Mouse (Mus musculus) midbrain, embryonic 15.5 days (tissue): ENCODE results near the gene Adpgk. TPM values are rescaled to one million over a fixed set of nuclear protein-coding genes. Genes with fewer than 3 reads are reported as not detected.

Experiments
- ATAC-seq: fragments of 200-750 bp; cut with Nextera tagmentation; replicated peaks from 2 replicates; pipeline ENCODE4 v1.8.0; 2017; ENCODE audit warnings: moderate TSS enrichment
- H3K27ac ChIP-seq: fragments of 300-500 bp; sonication (generic); 2 replicates; pipeline ENCODE4 v1.5.1; 2015; ENCODE audit warnings: mild to moderate bottlenecking, inconsistent platforms
- H3K27me3 ChIP-seq: fragments of 300-500 bp; sonication (generic); replicated peaks from 2 replicates; pipeline ENCODE4 v1.6.1; 2015; ENCODE audit warnings: inconsistent platforms
- H3K36me3 ChIP-seq: fragments of 300-500 bp; sonication (generic); replicated peaks from 2 replicates; pipeline ENCODE4 v1.6.1; 2015; ENCODE audit warnings: inconsistent platforms
- H3K4me1 ChIP-seq: fragments of 300-500 bp; sonication (generic); 2 replicates; pipeline ENCODE4 v1.6.1; 2015; ENCODE audit warnings: inconsistent platforms
- H3K4me2 ChIP-seq: fragments of 300-500 bp; sonication (generic); 2 replicates; pipeline ENCODE4 v1.6.1; 2015; ENCODE audit warnings: inconsistent platforms, mild to moderate bottlenecking, moderate library complexity
- H3K4me3 ChIP-seq: fragments of 300-500 bp; sonication (generic); 2 replicates; pipeline ENCODE4 v1.5.1; 2015; ENCODE audit warnings: mild to moderate bottlenecking, inconsistent platforms
- H3K9ac ChIP-seq: fragments of 300-500 bp; sonication (generic); 2 replicates; pipeline ENCODE4 v1.6.1; 2015; ENCODE audit warnings: mild to moderate bottlenecking, inconsistent platforms
- H3K9me3 ChIP-seq: fragments of 300-500 bp; sonication (generic); 2 replicates; pipeline ENCODE4 v1.6.1; 2016; ENCODE audit warnings: inconsistent platforms
- WGBS: fragments of 180-500 bp; shearing (Covaris S2); methylation state at CpG from one replicate; pipeline ENCODE4 v1.1.7; 2015; ENCODE audit warnings: mixed read lengths; 5-methylcytosine and 5-hydroxymethylcytosine counted together
- polyA plus RNA-seq: library from polyadenylated mRNA; unstranded; fragments of >200 nt; fragmentation: Nextera tagmentation; extraction: Ambion mirVana; gene quantifications from 2 replicates; pipeline ENCODE4 v1.2.1, GENCODE M21; 2015

The Adpgk gene
- polyA plus RNA-seq, 1 experiment from 2014 or later: 23.5 TPM

DNA sequence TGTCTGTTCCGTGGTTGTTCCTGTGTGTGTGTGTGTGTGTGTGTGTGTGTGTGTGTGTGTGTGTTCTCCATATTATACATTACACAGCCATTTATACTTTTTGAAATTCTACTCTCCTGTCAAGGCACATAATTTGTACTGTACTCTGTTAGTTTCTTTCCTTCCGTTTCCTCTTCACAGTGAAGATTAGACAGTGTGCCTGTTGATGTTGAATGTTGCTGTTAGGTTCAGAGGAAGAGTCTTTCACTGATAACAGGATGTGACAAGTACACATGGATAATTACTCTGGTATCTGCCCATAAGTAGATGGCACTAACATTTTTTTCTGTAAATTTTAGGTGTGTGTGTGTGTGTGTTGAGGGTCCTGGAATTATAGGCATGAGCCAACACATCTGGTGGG lies 5.1 kb downstream of the Adpgk start:
- Histone ChIP-seq H3K4me2 (no peak overlapping the region), H3K4me1 (peaks cover 13% of the 10 kb centered on the region), H3K9me3 (no peaks in the 10 kb centered on the region), H3K36me3 (no peaks in the 10 kb centered on the region; the same call in 1 of the 2 replicates), H3K27ac (no peak overlapping the region), H3K4me3 (no peak overlapping the region), H3K9ac (no peak overlapping the region), H3K27me3 (no peaks in the 10 kb centered on the region)
- no peak for ATAC-seq
- WGBS: 90% methylated on average over 2 of the region's 2 CpGs

DNA sequence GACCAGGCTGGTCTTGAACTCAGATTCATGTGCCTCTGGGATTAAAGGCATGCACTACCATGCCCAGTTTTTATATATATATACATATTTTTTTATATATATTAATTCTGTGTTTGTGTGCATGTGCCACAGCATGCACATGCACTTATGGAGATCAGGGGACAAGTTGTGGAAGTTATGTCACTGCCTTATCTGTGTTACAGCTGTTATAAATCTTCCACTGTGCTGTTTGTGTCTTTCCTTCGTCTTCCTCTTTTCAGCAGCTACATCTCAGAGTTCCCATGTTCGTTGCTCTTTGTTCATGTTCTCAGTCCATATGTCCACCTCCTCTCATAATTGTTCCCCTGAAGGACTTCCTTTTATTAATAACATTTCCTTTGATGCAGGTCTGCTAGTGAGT lies 16.5 kb downstream of the Adpgk start:
- peaks cover 10% of the 10 kb centered on the region for H3K36me3 ChIP-seq
- H3K9me3 ChIP-seq: no peaks in the 10 kb centered on the region
- no peak overlapping the region for H3K4me3 ChIP-seq
- 96% methylated on average over 2 of the region's 2 CpGs for WGBS
- no peak overlapping the region for H3K27ac ChIP-seq
- no peak overlapping the region for H3K9ac ChIP-seq
- H3K4me1 ChIP-seq: no peaks in the 10 kb centered on the region
- no peak for ATAC-seq
- no peak overlapping the region for H3K4me2 ChIP-seq
- no peaks in the 10 kb centered on the region for H3K27me3 ChIP-seq

DNA sequence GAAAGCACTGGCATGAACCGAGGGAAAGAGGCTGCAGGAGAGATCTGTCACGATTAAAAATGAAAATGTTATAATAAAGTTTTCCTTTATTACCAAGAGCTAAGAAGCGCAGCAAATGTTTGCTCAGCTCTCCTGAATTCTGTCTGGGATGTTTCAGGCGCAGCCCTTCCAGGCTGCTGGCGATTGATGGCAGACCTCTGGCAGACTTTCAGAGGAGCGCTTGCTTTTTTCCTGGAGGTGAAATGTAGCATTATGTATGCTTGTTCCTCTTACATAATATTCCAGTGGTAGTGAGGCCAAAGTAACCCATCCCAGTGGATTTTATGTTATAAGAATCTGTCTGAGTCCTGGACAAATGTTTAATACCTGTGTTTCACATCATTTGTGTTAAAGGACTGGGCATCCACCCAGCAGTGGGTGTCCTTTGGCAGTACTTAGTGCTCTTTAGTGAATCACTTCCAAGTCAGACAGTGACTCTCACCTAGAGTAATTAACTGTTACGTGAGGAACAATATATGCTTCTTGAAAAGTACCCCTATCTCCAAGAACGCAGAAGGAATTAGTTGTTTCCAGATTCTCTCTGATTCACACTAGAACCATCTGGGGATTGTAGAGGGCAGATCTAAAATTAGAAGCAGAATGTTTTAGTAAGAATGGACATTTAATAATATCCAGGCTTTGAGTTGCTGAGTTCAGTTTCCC lies 19.4 kb downstream of the Adpgk start:
- Histone ChIP-seq H3K27me3 (no peaks in the 10 kb centered on the region), H3K9me3 (no peaks in the 10 kb centered on the region), H3K9ac (no peak overlapping the region), H3K36me3 (peaks cover 26% of the 10 kb centered on the region), H3K4me1 (no peaks in the 10 kb centered on the region), H3K4me2 (no peak overlapping the region), H3K27ac (no peak overlapping the region), H3K4me3 (no peak overlapping the region)
- no peak for ATAC-seq
- WGBS: 90% methylated on average over 8 of the region's 8 CpGs

DNA sequence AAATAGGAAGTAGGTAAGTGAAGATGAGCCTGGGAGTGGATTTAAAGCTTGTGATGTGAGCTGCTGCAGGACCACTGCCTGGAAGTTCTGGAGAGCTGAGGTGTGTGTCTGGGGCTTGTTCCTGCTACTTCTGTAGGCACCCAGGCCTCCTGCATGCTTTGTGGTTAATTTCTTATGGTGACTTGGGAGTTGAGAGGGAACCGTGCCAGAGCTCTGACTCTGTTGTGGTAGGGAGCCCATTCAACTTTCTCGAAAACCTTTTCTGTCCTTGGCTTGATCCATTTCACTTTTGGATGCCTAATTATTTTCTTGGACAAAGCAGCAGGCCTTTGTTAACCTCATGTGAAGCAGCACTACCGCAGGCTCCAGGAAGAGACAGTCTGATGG lies 19.9 kb downstream of the Adpgk start:
- Histone ChIP-seq H3K36me3 (peaks cover 26% of the 10 kb centered on the region), H3K4me3 (no peak overlapping the region), H3K27ac (no peak overlapping the region), H3K9ac (no peak overlapping the region), H3K9me3 (no peaks in the 10 kb centered on the region), H3K4me1 (no peaks in the 10 kb centered on the region), H3K27me3 (no peaks in the 10 kb centered on the region), H3K4me2 (no peak overlapping the region)
- ATAC-seq: no peak
- WGBS: 72% methylated on average over 3 of the region's 3 CpGs

GRCm38 (mm10) chr9:59316206-59316605 lies 24.8 kb downstream of the Adpgk start:
- H3K9me3 ChIP-seq: no peaks in the 10 kb centered on the region
- peaks cover 31% of the 10 kb centered on the region for H3K36me3 ChIP-seq
- H3K4me3 ChIP-seq: no peak overlapping the region
- H3K4me2 ChIP-seq: no peak overlapping the region
- ATAC-seq: no peak
- no peaks in the 10 kb centered on the region for H3K27me3 ChIP-seq
- no peaks in the 10 kb centered on the region for H3K4me1 ChIP-seq
- no peak overlapping the region for H3K27ac ChIP-seq
- WGBS: 91% methylated on average over 3 of the region's 3 CpGs
- H3K9ac ChIP-seq: no peak overlapping the region

DNA sequence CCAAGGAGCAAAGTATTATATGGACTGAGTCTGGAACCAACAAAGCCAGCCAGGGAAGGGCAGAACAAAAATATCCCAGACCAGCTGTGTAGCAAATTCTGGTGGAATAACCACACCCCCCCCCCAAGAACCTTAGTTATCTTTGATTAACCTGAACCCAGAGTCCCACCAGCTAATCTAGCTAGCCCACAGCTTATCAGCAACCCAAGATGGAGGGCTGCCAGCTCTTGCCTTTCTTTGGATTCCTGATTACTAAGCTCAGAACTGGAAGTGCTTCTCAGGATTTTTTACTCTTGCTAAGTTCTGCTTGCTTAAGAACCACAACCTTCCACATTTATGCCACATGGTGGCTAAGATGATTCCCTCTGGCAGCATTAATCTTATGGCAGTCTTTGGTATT lies 33.0 kb downstream of the Adpgk start:
- Histone ChIP-seq H3K27ac (no peak overlapping the region), H3K4me3 (no peak overlapping the region), H3K4me2 (no peak overlapping the region), H3K9me3 (no peaks in the 10 kb centered on the region), H3K27me3 (no peaks in the 10 kb centered on the region), H3K4me1 (no peaks in the 10 kb centered on the region), H3K36me3 (peaks cover 50% of the 10 kb centered on the region), H3K9ac (no peak overlapping the region)
- no peak for ATAC-seq

DNA sequence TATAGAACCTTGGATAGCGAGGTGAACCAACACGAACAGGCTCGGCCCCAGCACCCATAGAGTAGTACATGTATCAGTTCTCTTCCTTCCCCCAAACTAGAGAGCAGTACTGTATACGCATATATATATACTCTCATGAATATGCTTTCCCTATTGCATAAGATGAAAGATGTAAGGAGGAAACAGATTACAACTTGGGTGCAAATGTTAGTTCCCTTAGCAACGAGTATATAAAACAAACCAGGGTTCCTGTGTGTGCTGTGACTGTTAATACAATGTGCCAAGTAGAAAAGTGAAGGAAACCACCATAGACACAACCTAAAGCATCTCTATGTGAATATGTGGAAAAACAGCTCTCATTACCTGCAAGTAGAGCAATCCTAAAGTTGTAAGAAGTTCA lies 38.7 kb downstream of the Adpgk start:
- no peak overlapping the region for H3K4me3 ChIP-seq
- H3K36me3 ChIP-seq: peaks cover 39% of the 10 kb centered on the region
- no peak overlapping the region for H3K4me2 ChIP-seq
- no peak overlapping the region for H3K27ac ChIP-seq
- no peaks in the 10 kb centered on the region for H3K9me3 ChIP-seq
- WGBS: 95% methylated on average over 5 of the region's 5 CpGs
- no peaks in the 10 kb centered on the region for H3K4me1 ChIP-seq
- H3K9ac ChIP-seq: no peak overlapping the region
- no peaks in the 10 kb centered on the region for H3K27me3 ChIP-seq
- no peak for ATAC-seq

- ATAC-seq: no peak
- WGBS: 96% methylated on average over 3 of the region's 3 CpGs
- H3K36me3 ChIP-seq: peaks cover 33% of the 10 kb centered on the region
- H3K9me3 ChIP-seq: no peaks in the 10 kb centered on the region
- H3K4me2 ChIP-seq: no peak overlapping the region
- H3K27ac ChIP-seq: no peak overlapping the region
- H3K4me3 ChIP-seq: no peak overlapping the region
- no peaks in the 10 kb centered on the region for H3K4me1 ChIP-seq
- H3K27me3 ChIP-seq: no peaks in the 10 kb centered on the region
- no peak overlapping the region for H3K9ac ChIP-seq
These were observed 45.2 kb downstream of the Adpgk start for GRCm38 (mm10) chr9:59336539-59336938.

DNA sequence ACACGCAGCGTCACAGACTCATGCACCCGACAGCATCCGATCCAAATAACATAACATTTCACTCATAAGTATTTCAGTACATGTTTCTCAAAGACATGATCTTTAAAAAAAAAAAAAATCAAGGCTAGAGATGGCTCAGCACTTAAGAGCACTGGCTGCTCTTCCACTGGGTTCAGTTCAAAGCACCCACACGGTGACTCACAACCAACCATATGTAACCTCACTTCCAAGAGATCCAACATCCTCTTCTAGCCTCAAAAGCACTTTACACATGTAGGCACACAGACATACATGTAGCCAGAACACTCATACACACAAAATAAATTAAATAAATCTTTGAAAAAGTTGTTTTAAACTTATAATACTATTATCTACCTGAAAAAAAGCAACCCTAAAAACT lies 46.5 kb downstream of the Adpgk start:
- ATAC-seq: no peak
- no peaks in the 10 kb centered on the region for H3K4me1 ChIP-seq
- 97% methylated on average over 5 of the region's 5 CpGs for WGBS

GRCm38 (mm10) chr9:59338411-59338810 lies 47.1 kb downstream of the Adpgk start:
- no peak overlapping the region for H3K4me2 ChIP-seq
- H3K4me3 ChIP-seq: no peak overlapping the region
- no peak for ATAC-seq
- peaks cover 27% of the 10 kb centered on the region for H3K36me3 ChIP-seq
- no peak overlapping the region for H3K27ac ChIP-seq
- 79% methylated on average over 5 of the region's 5 CpGs for WGBS
- no peak overlapping the region for H3K9ac ChIP-seq
- H3K9me3 ChIP-seq: no peaks in the 10 kb centered on the region
- no peaks in the 10 kb centered on the region for H3K27me3 ChIP-seq
- H3K4me1 ChIP-seq: no peaks in the 10 kb centered on the region

More for the DNA sequence above, 46.5 kb downstream of the Adpgk start:
- H3K9ac ChIP-seq: no peak overlapping the region
- H3K36me3 ChIP-seq: peaks cover 32% of the 10 kb centered on the region
- H3K27me3 ChIP-seq: no peaks in the 10 kb centered on the region
- no peak overlapping the region for H3K4me3 ChIP-seq
- no peaks in the 10 kb centered on the region for H3K9me3 ChIP-seq
- H3K27ac ChIP-seq: no peak overlapping the region
- no peak overlapping the region for H3K4me2 ChIP-seq

GRCm38 (mm10) chr9:59339107-59339506 lies 47.7 kb downstream of the Adpgk start:
- Histone ChIP-seq H3K9me3 (no peaks in the 10 kb centered on the region), H3K4me2 (no peak overlapping the region), H3K27me3 (no peaks in the 10 kb centered on the region), H3K9ac (no peak overlapping the region), H3K36me3 (peaks cover 25% of the 10 kb centered on the region), H3K4me1 (no peaks in the 10 kb centered on the region), H3K4me3 (no peak overlapping the region), H3K27ac (no peak overlapping the region)
- no peak for ATAC-seq
- 92% methylated on average over 5 of the region's 5 CpGs for WGBS

DNA sequence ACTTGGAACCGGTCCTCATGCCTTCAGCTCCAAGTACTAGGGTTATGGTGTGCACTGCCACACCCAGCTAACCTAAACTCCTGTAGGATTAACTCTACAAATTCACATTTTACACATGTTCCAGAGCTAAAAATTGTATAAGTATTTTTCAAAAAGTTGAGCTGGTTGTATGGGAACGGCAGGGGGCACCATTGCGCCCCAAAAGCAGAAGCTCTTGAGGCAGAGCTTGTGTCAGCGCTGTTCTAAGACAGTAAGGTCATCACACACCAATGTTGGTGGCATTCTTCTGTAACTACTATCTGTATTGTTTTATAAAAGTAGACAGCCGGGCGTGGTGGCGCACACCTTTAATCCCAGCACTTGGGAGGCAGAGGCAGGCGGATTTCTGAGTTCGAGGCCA lies 48.6 kb downstream of the Adpgk start:
- Histone ChIP-seq H3K4me3 (no peak overlapping the region), H3K9me3 (no peaks in the 10 kb centered on the region), H3K4me2 (no peak overlapping the region), H3K9ac (no peak overlapping the region), H3K27me3 (no peaks in the 10 kb centered on the region), H3K4me1 (no peaks in the 10 kb centered on the region), H3K27ac (no peak overlapping the region), H3K36me3 (peaks cover 22% of the 10 kb centered on the region)
- 90% methylated on average over 9 of the region's 9 CpGs for WGBS
- ATAC-seq: no peak

DNA sequence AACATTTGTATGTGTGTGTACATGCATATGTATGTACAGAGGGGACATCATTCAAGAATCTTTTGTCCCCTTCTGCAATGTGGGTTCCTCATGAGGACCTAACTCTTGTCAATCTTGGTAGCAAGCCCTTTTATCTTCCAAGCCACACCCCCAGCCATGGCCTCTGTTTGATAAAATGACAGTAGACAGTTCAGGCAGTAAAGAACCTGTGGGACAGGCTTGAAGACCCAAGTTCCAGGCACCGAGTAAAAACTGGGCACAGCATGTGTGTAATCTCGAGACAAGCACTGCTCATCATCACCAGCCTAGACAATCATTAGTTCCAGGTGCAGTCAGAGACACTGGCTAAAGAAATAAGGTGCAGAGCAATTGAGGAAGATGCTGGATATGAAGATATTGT lies 54.8 kb downstream of the Adpgk start:
- H3K4me1 ChIP-seq: 0 out of 2 replicates have a peak, but pooled peaks cover 3% of the 10 kb centered on the region
- H3K9ac ChIP-seq: no peak overlapping the region
- no peak for ATAC-seq
- WGBS: 76% methylated on average over 2 of the region's 2 CpGs
- no peak overlapping the region for H3K4me3 ChIP-seq
- no peaks in the 10 kb centered on the region for H3K9me3 ChIP-seq
- H3K4me2 ChIP-seq: no peak overlapping the region
- no peaks in the 10 kb centered on the region for H3K27me3 ChIP-seq
- peaks cover 14% of the 10 kb centered on the region for H3K36me3 ChIP-seq
- no peak overlapping the region for H3K27ac ChIP-seq
